Mouse (Mus musculus) midbrain, embryonic 11.5 days (tissue): ENCODE measurements at regions not wholly inside any gene's neighbourhood (a gene's known extent, or its start where the extent isn't known, plus 50 kb on each side); places are given as distances from the start of the nearest gene placed in this dataset.
A peak's percentile ranks its signal among the peaks of the same experiment; 100 is the strongest.

ENCODE experiments used
- ATAC-seq: fragments of 200-750 bp; cut with Nextera tagmentation; 2 replicates; pipeline ENCODE4 v1.8.0; 2017; ENCODE audit warnings: moderate TSS enrichment, moderate library complexity; ENCODE audit not compliant: low FRiP score
- DNase-seq: peaks from one replicate; pipeline ENCODE4 v3.0.0; 2015; ENCODE audit warnings: low spot score; ENCODE audit errors: missing footprints
- H3K27ac ChIP-seq: fragments of 300-500 bp; sonication (generic); 2 replicates; pipeline ENCODE4 v1.5.1; 2014; ENCODE audit warnings: low read depth, low read length
- H3K27me3 ChIP-seq: fragments of 300-500 bp; sonication (generic); 2 replicates; pipeline ENCODE4 v1.6.1; 2014; ENCODE audit warnings: mild to moderate bottlenecking, low read length, moderate library complexity, mixed read lengths; ENCODE audit not compliant: control insufficient read depth, insufficient read depth
- H3K36me3 ChIP-seq: fragments of 300-500 bp; sonication (generic); 2 replicates; pipeline ENCODE4 v1.6.1; 2014; ENCODE audit warnings: mild to moderate bottlenecking, low read length, moderate library complexity, mixed read lengths; ENCODE audit not compliant: control insufficient read depth, insufficient read depth
- H3K4me1 ChIP-seq: fragments of 300-500 bp; sonication (generic); 2 replicates; pipeline ENCODE4 v1.6.1; 2014; ENCODE audit warnings: low read length; ENCODE audit not compliant: control insufficient read depth, insufficient read depth
- H3K4me2 ChIP-seq: fragments of 300-500 bp; sonication (generic); 2 replicates; pipeline ENCODE4 v1.6.1; 2014; ENCODE audit warnings: mild to moderate bottlenecking, moderate library complexity
- H3K4me3 ChIP-seq: fragments of 300-500 bp; sonication (generic); 2 replicates; pipeline ENCODE4 v1.5.1; 2014; ENCODE audit warnings: low read depth, low read length
- H3K9ac ChIP-seq: fragments of 300-500 bp; sonication (generic); 2 replicates; pipeline ENCODE4 v1.6.1; 2014; ENCODE audit warnings: low read length
- H3K9me3 ChIP-seq: fragments of 300-500 bp; sonication (generic); 2 replicates; pipeline ENCODE4 v1.6.1; 2016; ENCODE audit warnings: low read length; ENCODE audit not compliant: control insufficient read depth
- WGBS: fragments of 180-500 bp; shearing (Covaris S2); extraction: QIAGEN DNeasy Blood & Tissue Kit; methylation state at CpG from one replicate; pipeline ENCODE4 v1.1.7; 2014; 5-methylcytosine and 5-hydroxymethylcytosine counted together

GRCm38 (mm10) chr11:111444791-111445190, 378.8 kb downstream of the Kcnj2 start:
- WGBS = 82% methylated on average over 4 of the region's 4 CpGs
- DNase-seq (no peak), ATAC-seq (no peak)
- Histone ChIP-seq H3K9me3 (no peaks in the 10 kb centered on the region), H3K4me2 (no peak overlapping the region), H3K4me3 (no peak overlapping the region), H3K4me1 (no peaks in the 10 kb centered on the region), H3K27me3 (no peaks in the 10 kb centered on the region), H3K36me3 (no peaks in the 10 kb centered on the region), H3K27ac (no peak overlapping the region), H3K9ac (no peak overlapping the region)

DNA sequence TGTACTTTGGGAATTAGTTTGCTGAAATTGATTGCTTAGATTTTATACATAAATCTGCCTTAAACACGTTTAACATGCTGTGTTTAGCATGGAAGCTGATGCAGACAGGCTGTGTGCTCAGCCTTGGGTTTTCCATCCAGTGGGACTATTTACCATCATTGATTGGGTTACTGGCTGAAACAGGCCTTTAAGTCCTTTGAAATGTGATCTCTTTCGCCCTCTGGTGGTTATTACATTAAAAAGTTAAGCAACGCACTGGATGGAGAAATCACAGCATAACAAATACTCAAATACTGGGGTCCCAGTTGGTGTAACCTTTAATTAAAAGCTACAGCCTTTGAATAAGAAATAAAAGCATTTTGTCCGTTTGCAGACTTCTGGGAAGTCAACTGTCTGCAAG, 379.8 kb downstream of the Kcnj2 start:
- H3K4me3 ChIP-seq = no peak overlapping the region
- no peak overlapping the region for H3K4me2 ChIP-seq
- DNase-seq = peak; percentile 92
- H3K27ac ChIP-seq = no peak overlapping the region
- 10% methylated on average over 4 of the region's 4 CpGs for WGBS
- ATAC-seq = peak; percentile 54; the same call in 1 of the 2 replicates
- H3K9me3 ChIP-seq = no peaks in the 10 kb centered on the region
- H3K27me3 ChIP-seq = no peaks in the 10 kb centered on the region
- no peaks in the 10 kb centered on the region for H3K4me1 ChIP-seq
- H3K9ac ChIP-seq = no peak overlapping the region
- no peaks in the 10 kb centered on the region for H3K36me3 ChIP-seq

GRCm38 (mm10) chr11:111450811-111451494, 385.0 kb downstream of the Kcnj2 start:
- DNase-seq (no peak), ATAC-seq (no peak)
- 85% methylated on average over 3 of the region's 3 CpGs for WGBS
- Histone ChIP-seq H3K9ac (no peak overlapping the region), H3K4me2 (no peak overlapping the region), H3K27me3 (no peaks in the 10 kb centered on the region), H3K36me3 (no peaks in the 10 kb centered on the region), H3K4me1 (no peaks in the 10 kb centered on the region), H3K27ac (no peak overlapping the region), H3K9me3 (no peaks in the 10 kb centered on the region), H3K4me3 (no peak overlapping the region)

DNA sequence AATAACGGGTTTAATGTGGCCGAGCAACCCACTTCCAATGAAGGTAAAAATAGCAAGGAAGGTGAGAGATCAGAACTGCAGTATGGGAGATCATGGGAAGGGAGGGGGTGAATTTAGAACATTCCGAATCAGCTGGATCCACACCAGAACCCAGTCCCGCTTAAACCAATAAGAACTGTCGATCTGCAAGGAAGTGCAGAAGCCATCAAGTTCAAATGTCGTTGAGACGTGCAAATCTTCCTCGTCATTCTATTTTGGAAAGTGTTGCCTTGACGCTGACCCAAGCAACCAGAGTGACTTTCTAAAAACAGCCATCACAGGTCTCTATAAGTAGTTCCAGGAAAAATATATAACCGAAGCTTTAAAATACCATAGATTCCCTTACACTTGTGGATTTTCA, 394.1 kb downstream of the Kcnj2 start:
- H3K27me3 ChIP-seq = no peaks in the 10 kb centered on the region
- no peaks in the 10 kb centered on the region for H3K9me3 ChIP-seq
- WGBS = 90% methylated on average over 10 of the region's 10 CpGs
- H3K4me1 ChIP-seq = no peaks in the 10 kb centered on the region
- no peaks in the 10 kb centered on the region for H3K36me3 ChIP-seq
- no peak overlapping the region for H3K4me2 ChIP-seq
- ATAC-seq (no peak), DNase-seq (no peak)
- no peak overlapping the region for H3K4me3 ChIP-seq
- H3K9ac ChIP-seq = no peak overlapping the region
- H3K27ac ChIP-seq = no peak overlapping the region

GRCm38 (mm10) chr11:111484981-111485380, 419.0 kb downstream of the Kcnj2 start:
- ATAC-seq = no peak

GRCm38 (mm10) chr11:111512471-111512870, 446.5 kb downstream of the Kcnj2 start:
- no peak for DNase-seq
- Histone ChIP-seq H3K9ac (no peak overlapping the region), H3K36me3 (no peaks in the 10 kb centered on the region), H3K4me3 (no peak overlapping the region), H3K9me3 (no peaks in the 10 kb centered on the region), H3K27me3 (no peaks in the 10 kb centered on the region), H3K4me2 (no peak overlapping the region), H3K4me1 (peaks cover 9% of the 10 kb centered on the region), H3K27ac (no peak overlapping the region)
- WGBS = 44% methylated on average over 4 of the region's 4 CpGs
- ATAC-seq = no peak

More at GRCm38 (mm10) chr11:111484981-111485380, 419.0 kb downstream of the Kcnj2 start:
- Histone ChIP-seq H3K36me3 (no peaks in the 10 kb centered on the region), H3K9ac (no peak overlapping the region), H3K4me2 (no peak overlapping the region), H3K4me3 (no peak overlapping the region), H3K27ac (no peak overlapping the region), H3K27me3 (no peaks in the 10 kb centered on the region), H3K4me1 (no peaks in the 10 kb centered on the region), H3K9me3 (no peaks in the 10 kb centered on the region)
- DNase-seq = no peak
- 89% methylated on average over 6 of the region's 6 CpGs for WGBS

DNA sequence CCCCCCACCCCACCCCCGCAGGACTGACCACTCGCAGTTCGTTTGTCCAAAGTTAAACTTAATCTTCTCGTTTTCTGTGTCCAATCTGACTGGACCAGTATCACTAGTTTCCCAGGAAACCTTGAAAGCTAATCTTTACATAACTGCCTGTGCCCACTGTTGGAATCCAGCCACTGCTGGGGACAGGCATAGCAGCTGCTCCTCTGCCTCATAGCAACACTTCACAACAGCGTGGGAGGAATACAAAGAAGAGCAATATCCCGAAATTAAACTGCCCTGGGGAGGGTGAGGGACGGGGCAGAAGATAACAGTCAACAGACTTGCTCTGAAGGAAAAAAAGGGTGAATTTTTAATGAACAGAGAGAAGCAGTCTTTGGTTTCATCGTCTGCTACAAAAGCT, 456.8 kb downstream of the Kcnj2 start:
- no peaks in the 10 kb centered on the region for H3K36me3 ChIP-seq
- no peaks in the 10 kb centered on the region for H3K27me3 ChIP-seq
- H3K4me2 ChIP-seq = no peak overlapping the region
- no peak overlapping the region for H3K4me3 ChIP-seq
- H3K9me3 ChIP-seq = no peaks in the 10 kb centered on the region
- peak; percentile 66; the same call in 1 of the 2 replicates for ATAC-seq
- H3K27ac ChIP-seq = no peak overlapping the region
- no peaks in the 10 kb centered on the region for H3K4me1 ChIP-seq
- WGBS = 64% methylated on average over 8 of the region's 8 CpGs
- no peak for DNase-seq
- H3K9ac ChIP-seq = no peak overlapping the region

DNA sequence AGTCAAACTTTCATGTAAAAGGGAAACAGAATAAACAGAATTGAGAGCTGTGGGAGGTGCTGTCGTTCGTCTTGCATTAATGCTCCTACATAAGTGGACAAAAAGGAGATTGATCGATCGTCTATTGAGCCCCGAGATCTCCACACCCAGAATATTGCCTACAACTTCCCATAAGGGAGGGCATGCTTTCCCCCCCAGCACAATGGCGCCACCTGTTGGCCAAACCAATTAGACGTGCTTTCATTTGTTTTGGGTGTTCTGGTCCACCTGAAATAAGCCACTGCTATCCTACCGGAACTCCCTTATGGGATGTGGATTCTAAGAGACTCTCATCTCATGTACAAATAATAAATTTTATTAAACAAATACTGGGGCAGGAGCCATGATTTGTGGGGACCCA, 457.5 kb downstream of the Kcnj2 start:
- Histone ChIP-seq H3K27ac (no peak overlapping the region), H3K27me3 (no peaks in the 10 kb centered on the region), H3K4me3 (no peak overlapping the region), H3K9me3 (no peaks in the 10 kb centered on the region), H3K4me2 (no peak overlapping the region), H3K9ac (no peak overlapping the region), H3K36me3 (no peaks in the 10 kb centered on the region), H3K4me1 (no peaks in the 10 kb centered on the region)
- peak; percentile 89 for DNase-seq
- WGBS = 71% methylated on average over 8 of the region's 8 CpGs
- no peak for ATAC-seq

- H3K9ac ChIP-seq = no peak overlapping the region
- H3K36me3 ChIP-seq = no peaks in the 10 kb centered on the region
- no peaks in the 10 kb centered on the region for H3K9me3 ChIP-seq
- no peaks in the 10 kb centered on the region for H3K27me3 ChIP-seq
- no peak overlapping the region for H3K4me3 ChIP-seq
- H3K27ac ChIP-seq = no peak overlapping the region
- ATAC-seq (no peak), DNase-seq (no peak)
- H3K4me1 ChIP-seq = no peaks in the 10 kb centered on the region
- no peak overlapping the region for H3K4me2 ChIP-seq
- 90% methylated on average over 6 of the region's 6 CpGs for WGBS
These were observed 460.2 kb downstream of the Kcnj2 start for GRCm38 (mm10) chr11:111526010-111526742.
